Mouse (Mus musculus) common myeloid progenitor, adult 5-6 weeks (primary cell): ENCODE results near the gene Lsg1. TPM values are rescaled to one million over a fixed set of nuclear protein-coding genes. Genes with fewer than 3 reads are reported as not detected.

ENCODE experiments used
- ATAC-seq: replicated peaks from 2 replicates; pipeline ENCODE4 v1.8.0; 2016; ENCODE audit warnings: low read depth, mild to moderate bottlenecking, moderate TSS enrichment, inconsistent platforms; ENCODE audit not compliant: poor library complexity, severe bottlenecking
- total RNA-seq: library from RNA; stranded (forward); fragments of 200-1000, 187-1606 nt; gene quantifications from 2 replicates; pipeline ENCODE4 v1.2.3, GENCODE M21; 2017

The Lsg1 gene
- 57.8 and 59.3 TPM in 2 replicates for total RNA-seq

- peak; percentile 94 for ATAC-seq
Observed at GRCm38 (mm10) chr16:30587494-30588327, at the start of gene Lsg1. Gene Lsg1 (minus strand): TSS chr16:30587592.

DNA sequence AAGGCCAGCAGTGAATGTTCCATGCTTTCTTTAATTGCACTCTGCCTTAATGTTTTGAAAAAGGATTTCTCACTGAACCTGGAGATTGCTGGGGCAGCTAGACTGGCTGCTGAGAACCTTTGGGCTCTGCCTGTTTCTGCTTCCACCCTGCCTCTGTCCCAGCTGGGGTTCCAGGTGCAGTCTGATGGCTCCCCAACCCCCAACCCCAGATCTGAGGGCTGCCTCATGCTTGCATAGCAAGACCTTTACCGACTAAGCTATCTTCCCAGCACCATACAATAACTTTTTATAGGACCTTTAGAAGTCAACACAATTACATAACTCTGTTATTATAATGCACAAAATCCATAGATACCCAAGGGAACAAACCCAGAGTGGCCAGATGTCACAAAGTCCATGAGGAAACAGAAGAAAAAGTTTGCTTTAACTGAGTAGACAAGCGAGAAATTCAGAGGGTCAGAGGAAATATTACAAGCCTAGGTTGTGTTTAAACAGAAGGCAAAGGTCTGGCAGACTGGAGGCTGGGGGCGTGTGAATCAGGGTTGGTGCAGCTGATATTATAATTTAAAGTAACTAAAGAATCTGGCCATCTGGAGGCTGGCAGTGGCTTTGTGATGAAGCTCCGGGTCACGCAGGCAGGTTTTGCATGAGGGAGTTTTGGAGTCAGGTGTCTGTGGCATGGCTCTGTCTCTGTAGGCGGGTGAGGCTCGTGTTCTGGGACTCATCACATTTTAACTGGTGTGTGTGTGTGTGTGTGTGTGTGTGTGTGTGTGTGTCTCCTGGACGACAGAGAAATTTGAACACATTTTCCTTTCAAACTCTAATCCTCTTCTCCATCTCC, 46.7 kb upstream of the Lsg1 start:
- ATAC-seq = no peak

DNA sequence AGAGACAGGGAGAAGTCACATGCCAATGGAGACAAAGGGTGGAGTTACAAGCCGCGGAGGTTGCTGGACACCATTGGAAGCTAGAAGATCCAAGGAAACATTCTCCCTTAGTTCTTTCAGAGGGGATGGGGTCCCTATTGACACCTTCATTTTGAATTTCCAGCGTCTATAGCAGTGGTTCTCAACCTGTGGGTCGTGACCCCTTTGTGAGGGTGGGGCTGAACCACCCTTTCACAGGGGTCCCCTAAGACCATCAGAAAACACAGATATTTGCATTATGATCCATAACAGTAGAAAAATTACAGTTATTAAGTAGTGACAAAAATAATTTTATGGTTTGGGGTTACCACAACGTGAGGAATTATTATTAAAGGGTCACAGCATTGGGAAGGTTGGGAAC, 42.1 kb upstream of the Lsg1 start:
- ATAC-seq = no peak

- ATAC-seq = no peak
Observed at GRCm38 (mm10) chr16:30628401-30628800, 41.0 kb upstream of the Lsg1 start.

- ATAC-seq = no peak
Observed at GRCm38 (mm10) chr16:30627586-30628337, 40.4 kb upstream of the Lsg1 start.

DNA sequence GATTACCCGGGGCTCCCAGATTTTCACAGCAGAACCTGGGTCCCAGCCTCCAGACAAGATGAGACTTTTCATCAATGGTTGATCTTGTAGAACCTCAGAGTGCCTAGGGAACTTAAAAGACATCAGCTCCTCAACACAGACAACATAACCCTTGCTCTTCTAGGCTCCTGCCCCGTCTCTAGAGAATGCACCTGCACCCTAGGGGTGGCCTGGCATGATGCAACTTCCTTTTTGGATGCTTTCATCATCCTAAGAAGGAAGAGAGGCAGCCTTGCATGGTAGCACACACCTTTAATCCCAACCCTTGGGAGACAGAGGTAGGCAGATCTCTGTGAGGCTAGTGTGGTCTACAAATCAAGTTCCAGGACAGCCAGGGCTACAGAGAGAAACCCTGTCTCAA, 37.2 kb upstream of the Lsg1 start:
- ATAC-seq = no peak

DNA sequence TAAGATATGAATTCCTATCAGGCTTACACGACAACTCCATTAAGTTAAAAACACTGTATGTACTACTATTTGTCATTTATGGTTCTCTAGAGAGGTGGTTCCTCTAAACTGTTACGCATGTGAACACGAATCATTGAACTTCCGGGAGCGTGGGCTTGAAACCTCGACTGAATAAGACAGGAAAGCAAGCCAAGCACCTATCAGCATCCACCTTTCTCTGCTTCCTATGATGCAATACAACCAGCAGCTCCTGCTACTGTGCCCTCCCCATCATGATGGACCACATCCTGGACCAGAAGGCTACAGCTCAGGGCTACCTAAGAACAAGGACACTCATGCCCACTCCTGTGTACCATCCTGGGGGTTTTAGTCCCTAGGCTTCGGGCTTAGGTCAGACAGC, 36.3 kb upstream of the Lsg1 start:
- no peak for ATAC-seq

DNA sequence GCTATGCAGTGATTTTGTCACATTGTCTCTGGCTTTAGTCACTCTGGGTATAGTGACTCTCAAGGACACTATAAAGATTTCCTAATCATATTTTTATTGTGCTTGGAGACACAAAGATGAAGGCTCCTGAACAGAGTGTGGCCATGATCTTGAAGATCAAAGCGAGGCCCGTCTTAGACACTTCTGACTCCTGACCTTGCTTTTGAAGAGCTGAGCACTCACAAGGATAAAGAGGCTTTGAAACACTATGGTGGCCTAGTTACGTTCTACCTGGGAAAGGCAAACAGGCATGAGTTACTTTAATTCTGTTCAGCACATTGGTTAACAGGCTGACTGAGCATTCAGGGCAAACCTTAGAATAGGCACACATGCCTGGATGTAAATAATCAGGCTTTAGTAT, 28.9 kb upstream of the Lsg1 start:
- ATAC-seq = no peak

DNA sequence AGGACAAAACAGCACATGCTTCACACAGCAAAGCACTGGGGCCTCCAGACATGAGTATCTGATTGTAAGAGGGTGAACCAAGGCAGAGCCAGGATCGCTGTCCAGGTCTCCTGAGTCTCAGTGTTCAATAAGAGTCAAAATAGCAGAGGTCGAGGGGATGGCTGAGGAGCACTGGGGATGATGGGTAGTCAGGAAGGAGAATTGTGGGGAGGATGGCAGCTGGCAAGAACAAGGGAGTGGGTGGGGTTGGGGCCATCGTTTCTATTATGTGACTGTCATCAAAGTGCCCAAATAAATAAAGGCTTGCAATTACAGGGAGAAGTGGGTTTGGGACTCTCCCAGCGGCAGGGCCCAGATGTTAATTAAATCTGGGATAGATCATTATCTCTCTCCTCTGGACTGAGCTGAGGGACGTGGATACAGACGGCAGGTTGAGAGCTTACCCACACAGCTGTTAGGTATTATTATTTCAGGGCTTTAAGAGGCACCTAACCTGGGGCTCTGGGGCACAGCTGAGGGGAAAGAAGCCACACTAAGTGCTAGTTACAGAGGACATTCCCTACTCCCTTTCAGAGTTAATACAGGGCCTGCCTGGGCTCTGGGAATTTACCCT, 27.4 kb upstream of the Lsg1 start:
- no peak for ATAC-seq

GRCm38 (mm10) chr16:30614122-30614521, 26.7 kb upstream of the Lsg1 start:
- no peak for ATAC-seq

GRCm38 (mm10) chr16:30613122-30613521, 25.7 kb upstream of the Lsg1 start:
- no peak for ATAC-seq

DNA sequence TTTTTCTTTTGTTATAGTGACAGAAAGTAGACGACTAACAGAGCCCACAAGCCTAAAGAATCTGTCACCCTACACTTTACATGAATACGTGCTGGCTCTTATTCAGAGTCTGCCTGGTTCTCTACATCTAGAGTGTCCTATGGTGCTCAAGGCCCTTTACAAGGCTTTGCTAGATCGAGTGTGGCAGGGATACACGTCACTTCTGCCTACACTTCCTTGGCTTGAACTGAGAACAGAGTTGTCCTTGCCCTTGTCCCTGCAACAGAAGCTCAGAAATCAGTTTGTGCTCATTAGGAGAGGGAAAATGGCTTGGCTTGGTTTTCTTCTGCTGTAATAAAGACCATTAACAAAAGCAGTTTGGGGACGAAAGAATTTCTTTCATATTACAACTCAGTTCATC, 23.9 kb upstream of the Lsg1 start:
- ATAC-seq = no peak

GRCm38 (mm10) chr16:30607868-30608267, 20.5 kb upstream of the Lsg1 start:
- no peak for ATAC-seq

DNA sequence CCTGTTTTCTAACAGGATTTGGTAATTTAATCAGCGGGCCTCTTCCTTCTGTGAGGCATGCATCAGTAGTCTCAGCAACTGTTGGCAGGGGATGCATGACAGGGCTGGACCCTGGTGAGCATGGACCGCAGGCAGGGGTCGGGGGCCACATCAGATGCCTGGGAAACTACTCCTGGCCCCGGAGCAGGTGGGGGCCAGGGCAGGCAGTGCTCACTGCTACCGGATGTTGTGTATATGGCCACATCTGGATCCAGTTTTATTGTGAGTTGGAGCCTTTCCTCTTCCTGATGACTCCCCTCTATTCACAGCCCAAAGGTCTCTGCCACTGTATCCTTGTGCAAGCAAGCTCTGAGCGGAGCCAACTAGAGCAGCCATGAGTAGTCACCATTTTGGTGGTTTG, 18.1 kb upstream of the Lsg1 start:
- ATAC-seq = no peak

- ATAC-seq = no peak
Observed at GRCm38 (mm10) chr16:30604807-30605137, 17.4 kb upstream of the Lsg1 start.

GRCm38 (mm10) chr16:30604061-30604806, 16.8 kb upstream of the Lsg1 start:
- ATAC-seq = no peak

DNA sequence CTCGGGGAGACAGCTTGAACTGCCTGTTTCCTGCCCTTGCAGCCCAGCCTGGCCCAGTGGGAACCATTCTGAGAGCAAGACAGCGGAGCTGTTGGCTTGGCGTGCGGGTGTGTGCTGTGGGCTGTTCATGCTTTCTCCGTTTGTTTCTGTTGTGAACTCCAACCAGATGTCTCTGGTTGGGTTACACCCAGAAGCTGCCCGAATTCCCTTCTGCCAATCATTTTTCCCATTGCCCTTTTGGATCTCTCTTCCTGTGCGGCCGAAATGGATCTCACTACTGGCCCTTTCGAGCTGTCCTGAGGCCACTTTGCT, 16.1 kb upstream of the Lsg1 start:
- ATAC-seq = no peak

DNA sequence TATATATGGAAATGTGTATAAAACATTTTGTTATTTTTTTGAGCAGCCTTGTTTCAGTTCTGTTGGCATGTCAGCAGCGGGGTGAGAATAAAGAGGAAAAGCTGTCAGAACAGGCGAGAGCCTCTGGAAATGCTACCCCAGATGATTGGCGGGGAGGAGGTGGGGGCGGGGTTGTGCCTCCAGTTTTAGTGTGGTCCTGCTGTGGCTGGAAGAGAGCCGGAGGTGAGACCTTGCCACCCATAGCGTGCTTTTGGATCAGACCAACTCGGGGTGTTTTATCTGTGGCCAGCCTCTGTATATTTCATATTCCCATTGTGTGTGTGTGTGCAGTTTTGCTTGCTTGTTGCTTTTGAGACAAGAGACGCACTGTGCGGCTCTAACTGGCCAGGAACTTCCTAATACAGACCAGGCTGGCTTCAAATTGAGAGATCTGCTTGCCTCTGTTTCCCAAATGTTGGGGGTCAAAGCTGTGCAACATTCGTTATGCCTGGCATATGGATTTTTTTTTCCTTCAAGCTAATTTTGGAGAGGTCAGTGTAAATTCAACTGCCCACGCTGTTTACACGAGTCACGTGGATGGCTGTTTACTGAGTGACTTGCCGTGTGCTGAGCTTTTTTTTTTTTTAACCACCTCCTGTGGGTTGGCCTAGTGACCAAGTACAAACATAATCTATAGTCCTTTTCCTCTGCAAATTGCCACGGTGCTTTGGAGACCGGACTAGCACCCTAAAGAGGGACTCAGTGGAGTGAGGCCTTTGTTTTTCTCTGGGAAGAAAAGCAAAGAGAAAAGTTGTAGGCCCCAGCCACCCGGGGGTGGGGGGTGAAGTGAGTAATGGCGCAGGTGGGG, 15.5 kb upstream of the Lsg1 start:
- ATAC-seq = no peak

- no peak for ATAC-seq
Observed at GRCm38 (mm10) chr16:30601946-30602345, 14.6 kb upstream of the Lsg1 start.
